Mouse (Mus musculus) right cerebral cortex, postnatal 10 days (tissue): ENCODE data around the gene Gpc6.

Source experiments
- DNase-seq, 2 experiments: peaks; one replicate each; pipeline ENCODE4 v3.0.0; 2021; ENCODE audit warnings: low spot score in 2 of 2

Gpc6 gene

DNA sequence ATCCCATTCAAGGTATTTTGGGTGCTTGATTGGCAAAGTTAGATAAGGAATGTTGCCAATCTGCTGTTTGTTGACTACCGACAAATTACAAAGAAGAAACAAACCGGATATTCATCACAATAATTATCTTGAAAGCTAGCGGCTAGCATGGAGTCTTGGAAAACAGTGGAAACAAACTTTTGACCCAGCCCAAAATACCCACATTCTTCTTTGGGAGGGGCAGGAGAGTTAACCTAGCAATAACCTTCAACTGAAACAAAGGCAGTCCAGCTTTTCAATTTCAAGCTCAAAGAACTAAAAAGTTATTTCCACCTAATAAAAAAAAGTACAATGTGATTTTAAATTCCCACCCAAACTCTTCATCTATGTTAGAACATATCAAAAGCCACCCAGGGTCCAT, 927.2 kb downstream of the Gpc6 start:
- no peak for DNase-seq

DNA sequence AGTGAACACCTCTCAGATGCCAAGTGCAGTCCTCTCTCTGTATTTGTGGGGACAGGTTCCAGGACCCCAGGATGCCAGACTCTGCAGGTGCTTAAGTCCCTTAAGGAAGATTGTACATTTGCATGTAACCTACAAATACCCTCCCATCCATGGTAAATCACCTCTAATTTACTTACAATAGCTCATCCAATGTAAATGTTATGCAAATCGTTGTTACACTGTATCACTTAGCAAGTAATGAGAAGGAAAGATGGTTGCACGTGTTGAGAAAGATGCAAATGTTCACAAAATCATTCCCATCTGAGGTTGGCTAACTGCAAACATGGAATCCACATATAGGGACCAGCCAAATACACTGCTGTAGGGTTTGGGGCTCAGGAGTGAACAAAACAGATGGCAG, 927.7 kb downstream of the Gpc6 start:
- no peak for DNase-seq

DNA sequence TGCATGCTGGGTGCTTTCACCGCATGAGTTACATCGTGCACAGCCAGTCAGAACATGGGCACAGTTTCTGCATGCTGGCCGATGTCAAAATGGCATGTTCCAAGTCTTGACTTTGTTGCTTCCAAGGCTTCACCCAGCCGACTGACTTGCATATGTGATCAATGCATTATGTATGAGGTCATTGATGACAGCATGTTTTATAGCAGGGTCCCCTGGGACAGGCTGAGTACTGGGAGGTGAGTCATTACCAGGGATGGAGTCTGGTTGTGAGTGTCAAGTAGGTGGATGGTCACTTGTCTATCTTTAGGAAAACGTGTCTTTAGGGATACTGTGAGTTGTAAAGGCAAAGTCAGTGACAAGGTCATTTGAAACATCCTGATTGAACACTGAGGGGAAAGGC, 929.4 kb downstream of the Gpc6 start:
- no peak for DNase-seq

DNA sequence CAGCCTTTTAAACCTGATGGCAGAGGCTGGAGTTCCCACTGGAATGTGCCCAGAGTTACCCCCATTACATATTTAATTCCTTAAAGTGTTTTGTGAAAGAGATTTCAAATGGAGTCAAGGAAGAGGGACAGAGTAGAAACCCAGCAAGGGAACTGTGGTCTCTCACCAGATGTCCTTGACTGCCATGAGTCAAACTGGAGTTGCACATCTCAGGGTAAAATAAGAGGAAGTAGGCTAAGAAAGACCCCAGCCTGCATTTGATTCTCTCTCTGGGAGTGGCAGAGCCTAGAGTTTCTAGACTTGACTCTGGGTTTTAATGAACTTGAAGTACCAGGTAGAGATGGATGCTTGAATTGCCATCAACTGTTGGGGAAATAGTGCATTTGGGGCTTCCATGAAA, 946.2 kb downstream of the Gpc6 start:
- DNase-seq = no peak

DNA sequence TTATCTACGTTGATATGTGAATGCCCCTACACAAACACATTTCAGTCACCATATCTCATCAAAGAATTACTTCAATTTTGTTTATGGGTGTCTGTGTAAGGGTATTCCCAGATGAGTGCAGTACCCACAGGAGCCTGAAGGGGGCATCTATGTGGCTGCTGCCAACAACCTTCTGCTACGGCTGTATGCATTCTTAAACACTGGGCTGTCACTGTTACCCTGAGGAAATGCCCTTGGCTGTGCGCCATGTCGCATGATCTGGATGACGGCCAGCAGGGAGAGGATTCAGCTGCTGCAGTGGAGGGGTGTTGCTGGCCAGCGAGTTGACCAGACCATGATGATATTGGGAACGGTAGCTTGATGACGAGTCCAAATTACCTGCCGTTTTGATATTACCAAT, 954.2 kb downstream of the Gpc6 start:
- DNase-seq = no peak

DNA sequence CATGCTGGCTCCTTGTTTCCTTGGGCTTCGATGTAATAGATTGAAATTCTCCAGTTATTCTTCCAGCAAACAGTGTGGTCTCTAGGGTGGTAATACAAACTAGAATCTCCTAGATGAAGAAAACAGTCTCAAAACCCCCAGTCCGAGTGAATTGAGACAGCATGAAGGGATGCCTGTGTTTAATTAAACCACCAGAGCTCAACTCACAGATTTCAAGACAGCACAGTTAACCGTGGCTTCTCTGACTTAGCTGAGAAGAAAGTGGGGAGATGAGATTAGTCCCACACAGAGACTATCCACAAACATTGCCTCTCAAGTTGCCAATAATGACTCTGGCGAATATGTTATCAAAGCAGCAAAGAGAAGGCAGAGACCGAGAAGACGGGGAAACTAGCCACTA, 956.0 kb downstream of the Gpc6 start:
- DNase-seq = no peak

DNA sequence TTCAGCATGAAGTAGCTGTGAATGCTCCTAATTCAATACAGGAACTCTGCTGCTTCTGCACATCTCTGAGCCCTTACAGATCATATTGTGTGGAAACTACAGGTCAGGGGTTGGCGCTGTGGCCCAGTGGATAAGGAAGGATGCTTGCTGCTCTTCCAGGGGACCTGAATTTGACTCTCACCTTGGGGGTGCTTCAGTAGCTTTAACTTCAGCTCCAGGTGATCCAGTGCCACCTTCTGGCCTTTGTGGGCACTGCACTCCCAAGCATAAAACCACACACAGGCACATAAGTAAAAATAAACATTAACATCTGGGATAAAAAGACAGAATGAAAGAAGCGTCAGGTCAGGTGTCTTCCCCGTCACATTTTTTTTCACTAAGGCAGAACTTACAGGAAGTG, 957.1 kb downstream of the Gpc6 start:
- peak; percentile 47 to 56 for DNase-seq

DNA sequence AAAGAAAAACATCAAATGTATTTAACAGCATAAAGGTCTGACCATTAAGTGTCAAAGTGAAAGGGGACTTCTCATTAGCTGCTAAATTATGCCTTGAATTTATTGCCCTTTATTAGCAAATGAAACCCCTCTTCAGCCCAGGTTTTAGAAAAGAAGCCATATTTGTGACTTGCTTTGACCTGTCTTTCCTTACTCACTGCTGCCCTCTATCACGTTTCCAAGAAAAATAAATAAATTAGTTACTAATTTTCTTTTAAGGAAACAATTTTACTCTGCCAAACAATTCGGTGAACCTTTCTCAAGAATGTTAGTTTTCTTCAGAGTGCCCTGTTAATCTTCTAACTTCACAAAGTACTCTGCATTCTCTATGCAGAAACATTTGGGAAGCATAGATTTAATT, 964.5 kb downstream of the Gpc6 start:
- no peak for DNase-seq

DNA sequence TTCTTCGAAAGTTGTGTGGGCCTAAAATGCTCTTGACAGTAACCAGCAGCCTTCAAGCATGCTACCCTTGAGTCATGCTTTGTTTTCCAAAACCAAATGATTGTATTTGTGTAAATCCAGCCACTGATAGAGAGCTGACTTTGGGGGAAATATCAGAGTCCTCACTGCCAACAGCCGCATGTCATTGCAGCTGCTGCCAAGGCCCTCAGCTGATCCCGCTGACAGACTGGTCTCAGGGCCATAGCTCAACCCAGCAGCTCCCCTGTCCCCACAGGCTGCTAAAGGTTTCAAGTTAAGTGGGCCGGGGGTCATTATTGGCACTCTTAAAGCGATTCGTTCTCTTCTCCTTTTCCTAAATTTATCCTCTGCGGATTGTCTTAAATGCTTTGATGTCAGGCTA, 966.3 kb downstream of the Gpc6 start:
- DNase-seq = no peak

DNA sequence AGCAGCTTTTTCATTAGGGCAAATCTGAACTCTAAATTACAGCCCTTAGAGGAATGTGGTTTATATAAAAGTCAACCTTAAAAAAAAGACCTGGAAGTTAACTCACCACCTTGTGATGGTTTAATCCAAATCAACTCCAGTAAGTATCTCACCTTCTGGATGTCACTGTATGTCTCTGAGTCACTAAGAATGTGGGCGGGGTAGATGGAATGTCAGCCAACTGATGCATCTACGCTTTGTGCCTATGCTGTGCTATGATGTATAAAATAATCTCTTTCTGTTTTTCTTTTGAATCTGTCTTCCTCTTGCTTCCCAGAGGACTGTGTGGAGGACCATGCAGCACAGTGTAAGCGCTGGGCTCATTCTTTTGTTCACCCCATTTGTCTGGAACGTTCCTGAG, 966.9 kb downstream of the Gpc6 start:
- DNase-seq = no peak

DNA sequence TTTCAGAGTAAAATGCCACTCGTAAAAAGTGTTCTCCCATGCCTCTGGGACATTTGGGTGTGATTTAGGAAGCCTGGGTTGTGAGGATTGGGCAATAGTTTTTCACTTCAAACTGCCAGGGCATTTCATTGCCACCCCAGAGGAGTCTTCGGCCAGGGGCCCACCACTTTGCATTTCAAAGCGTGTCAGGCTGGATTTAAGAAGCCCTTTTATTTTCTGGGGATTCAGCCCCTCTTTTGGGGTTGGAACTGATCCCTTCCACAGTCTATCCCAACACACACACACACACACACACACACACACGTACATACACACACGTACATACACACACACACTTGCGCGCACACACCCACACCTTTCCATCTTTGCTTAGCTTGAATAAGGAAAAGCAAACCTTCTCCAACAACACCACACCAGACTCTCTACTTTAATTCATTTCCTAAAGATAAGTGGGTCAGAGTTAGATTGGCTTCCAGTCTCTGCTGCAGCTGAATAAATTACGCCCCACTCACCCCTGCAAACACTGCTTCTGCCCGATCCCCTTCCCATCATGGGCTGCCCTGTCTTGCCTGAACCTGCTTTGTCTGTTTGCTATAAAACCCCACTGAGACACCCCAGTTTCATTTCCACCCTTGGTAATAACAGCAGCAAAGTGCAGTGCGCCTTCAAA, 969.9 kb downstream of the Gpc6 start:
- peak; percentile 50 to 51 for DNase-seq

DNA sequence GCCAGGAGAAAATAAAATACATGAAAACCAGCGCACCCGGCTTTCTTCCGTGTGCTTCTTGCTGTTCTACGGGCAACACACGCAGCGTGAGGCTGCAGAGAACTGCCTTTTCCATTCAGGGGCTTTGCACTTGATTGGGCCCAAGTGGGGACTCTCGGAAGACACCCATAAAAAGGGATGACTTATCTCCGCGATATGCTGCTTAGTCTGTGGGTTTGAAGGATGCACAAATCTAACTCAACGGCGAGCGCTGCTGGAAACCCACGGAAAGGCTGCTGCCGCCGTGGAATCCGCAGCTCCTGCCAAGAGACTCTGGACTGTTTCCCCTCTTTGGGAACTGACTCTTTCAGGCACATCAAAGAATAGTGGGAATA, 970.4 kb downstream of the Gpc6 start:
- DNase-seq = peak; percentile 75 to 77

DNA sequence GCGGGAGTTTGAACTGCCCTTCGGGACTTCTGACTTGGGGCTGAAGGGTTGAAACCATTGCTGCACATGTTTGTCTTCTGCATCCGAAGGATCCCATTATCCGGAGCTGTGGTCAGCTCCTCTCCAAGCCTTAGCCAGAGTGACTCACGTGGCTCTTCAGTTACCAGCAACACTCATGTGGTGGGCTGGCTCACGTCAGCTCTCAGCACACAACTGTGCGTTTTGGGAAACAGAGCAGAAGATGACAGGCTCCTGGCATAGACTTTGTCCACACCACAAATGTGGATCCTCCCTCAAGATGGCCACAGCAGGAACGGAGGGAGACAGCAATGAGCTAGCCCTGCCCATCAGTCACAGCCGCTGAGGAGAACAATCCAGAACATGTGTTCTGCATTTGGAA, 979.2 kb downstream of the Gpc6 start:
- no peak for DNase-seq

DNA sequence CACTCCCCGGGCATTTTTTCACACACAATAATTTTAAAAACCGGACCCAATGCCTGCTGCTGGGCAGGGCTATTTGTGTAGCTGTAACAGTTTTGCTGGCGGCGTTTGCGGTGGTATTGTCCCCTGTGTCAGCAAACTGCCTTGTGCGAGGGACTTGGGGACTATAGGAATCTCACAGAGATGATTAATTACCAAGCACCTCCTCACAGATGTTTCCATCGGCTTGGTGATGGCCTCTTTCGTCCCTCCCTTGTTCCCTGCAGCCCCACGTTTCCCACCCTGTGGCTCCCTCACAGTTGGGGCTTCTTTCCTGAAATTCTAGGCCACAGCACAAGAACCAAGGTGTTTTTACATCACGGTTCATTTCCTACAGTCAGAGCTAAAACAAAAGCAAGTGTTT, 980.6 kb downstream of the Gpc6 start:
- no peak for DNase-seq

DNA sequence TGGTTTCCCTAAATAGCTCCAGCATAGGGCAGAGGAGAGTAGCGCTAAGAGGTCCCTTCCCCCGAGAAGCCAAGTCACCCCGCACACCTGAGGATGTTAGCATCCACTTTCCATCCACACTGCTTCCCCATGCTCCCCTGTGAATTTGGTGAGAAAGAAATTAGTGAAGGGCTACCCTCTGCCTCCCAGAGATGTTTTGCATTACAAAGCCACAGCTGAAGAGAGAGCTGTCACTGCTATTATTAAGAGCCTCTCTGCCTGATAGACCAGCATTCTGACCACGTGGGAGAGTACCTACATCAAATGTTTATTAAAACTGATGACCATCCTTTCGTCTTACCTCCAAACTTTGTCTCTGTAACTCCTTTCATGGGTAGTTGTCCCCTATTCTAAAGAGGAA, 981.2 kb downstream of the Gpc6 start:
- no peak for DNase-seq

DNA sequence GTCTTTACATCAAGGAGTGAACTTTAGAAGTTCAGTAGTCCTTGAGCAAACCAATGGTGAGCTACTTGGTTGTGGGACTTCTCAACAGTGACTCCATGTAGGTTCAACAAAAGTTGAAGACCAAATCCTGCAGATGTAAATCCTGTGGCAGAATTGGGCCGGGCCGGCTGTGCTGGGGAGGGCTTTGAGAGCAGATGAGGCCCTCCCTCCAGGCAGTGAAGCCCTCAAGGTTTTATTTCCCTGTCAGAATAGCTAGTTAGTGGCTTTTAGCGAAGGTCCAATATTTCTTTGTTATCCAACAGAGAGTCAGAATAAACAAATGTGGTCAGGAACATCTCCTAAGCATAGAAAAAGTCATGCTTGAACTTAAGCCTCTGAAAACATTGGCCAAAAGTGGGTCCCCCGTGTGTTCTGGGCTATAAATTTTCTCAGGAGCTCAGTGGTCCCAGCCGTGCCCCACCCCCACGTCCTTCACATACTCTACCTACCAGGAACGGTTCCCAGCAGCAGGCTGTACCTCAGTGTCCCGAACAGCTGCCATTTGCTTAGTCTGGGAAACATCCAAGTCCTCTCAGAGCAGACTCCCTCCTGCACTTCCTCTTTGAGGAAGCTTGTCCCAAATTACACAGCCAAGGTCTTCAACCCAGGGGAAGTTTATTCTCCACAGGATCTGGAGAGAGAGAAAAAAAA, 983.3 kb downstream of the Gpc6 start:
- DNase-seq = no peak

DNA sequence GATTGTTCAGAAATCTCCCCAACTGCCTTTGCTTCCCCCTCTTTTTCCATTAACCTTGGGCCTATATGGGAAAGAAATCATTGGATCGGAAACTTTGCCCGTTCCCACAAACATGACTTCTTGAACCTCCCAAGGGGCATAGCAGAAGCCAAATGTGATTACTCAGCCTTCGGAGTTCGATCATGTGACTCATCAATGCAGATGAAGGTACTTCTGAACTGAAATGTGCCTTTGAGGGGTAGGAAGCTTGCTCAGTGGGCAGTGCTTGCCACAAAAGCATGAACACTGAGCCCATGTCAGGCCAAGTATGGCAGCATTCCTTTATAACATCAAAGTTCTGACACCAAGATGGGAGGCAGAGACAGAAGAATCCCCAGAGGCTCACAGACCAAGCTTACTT, 983.9 kb downstream of the Gpc6 start:
- no peak for DNase-seq

DNA sequence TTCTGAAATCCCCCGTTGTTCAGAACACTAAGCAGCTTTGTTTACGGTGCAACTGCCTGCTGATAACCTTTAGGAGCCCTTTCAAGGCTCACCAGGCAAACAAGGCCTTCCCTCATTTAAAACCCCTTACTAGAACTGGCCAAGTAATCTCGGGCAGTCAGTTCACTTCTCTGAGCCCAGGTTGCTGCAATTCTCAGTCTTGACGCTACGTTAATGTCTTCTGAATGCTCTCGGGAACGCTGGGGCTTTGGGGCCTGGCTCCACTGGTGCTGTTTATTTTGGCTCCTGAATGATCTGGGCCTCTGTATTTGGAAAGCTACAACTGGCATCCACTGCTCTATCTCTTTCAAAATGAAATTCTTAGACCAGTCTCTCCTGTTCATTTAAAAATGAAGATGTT, 985.2 kb downstream of the Gpc6 start:
- DNase-seq = no peak

DNA sequence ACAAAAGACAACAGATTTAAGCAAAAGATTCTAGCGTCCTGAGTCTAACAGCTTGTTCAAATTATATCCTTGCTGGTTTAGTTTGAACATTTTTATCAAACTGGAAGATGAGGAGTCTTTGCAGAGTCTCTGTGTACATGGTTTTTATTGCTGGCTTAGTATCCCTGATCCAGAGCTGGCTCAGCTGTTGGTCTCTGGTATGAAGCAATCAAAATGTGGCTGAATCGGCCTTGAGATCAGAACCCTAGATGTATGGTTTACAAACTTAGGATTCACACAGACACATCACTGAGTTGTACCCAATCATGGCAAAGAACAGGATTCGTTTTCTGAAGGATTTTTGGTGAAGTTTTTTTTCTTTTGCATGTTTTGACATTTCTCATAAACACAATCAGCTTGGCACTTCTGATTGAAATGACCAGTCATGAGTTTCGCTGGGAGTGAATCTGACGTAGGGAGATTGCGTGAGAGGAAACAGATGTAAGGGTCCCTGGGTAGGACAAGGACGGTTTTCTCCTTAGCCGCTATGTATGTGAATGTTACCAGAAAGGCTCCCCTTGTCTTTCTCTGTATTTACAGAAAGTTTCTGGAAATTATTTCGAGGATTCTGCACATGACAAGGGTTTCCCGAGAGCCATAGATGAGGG, 987.6 kb downstream of the Gpc6 start:
- DNase-seq = no peak

DNA sequence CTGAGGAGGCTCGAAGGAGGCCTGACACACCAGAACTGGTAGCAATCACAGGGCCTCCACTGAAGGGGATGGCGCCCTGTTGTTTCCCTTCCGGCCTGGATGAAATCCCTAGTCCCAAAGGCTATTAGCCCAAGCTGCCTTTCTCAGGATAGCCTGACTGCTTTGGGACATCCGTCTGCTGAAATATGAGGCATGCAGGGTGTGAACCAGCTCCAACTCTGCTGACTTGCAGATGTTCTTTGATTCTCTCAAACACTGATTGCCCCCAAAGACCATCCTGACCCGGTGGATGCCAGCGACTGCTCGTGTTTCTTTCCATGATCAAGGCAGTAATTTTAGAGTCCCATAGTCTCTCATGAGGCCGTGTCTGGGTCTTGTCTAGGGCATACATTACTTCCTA, 991.5 kb downstream of the Gpc6 start:
- peak in 1 of 2 experiments; percentile 16 for DNase-seq

DNA sequence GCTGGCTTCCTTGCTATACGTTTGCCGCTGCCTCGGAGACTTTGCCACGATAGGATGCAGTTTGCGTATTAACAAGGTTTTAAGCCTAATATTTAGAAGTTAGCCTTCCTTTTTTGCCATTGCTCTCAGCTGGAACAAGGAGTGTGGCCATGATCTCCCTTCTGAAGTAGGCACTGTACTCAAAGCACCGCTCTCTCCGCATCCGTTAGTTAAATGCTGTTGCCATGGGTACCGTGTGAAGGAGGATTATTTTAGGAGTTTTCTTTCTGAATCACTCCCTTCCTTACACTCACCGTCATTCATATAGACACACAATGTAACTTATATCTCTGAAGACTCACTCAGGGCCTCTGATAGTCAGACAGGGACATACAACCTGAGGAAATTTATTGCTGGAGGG, 993.6 kb downstream of the Gpc6 start:
- DNase-seq = peak; percentile 67 to 75

DNA sequence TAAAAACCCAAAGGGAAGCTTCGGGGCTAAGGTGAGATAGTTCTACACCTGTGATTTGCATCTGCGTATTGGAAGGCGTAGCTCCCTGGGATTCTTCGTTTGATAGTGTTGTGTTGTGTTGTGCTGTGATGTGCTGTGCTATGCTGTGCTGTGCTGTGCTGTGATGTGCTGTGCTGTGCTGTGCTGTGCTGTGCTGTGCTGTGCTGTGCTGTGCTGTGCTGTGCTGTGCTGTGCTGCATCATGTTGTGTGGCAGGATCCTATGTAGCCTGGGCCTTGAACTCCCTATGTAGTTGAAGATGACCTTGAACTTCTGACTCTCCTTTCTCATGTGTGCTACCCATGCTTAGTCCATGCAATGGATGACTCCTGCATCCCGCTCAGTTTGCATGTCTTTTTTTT, 994.5 kb downstream of the Gpc6 start:
- no peak for DNase-seq

DNA sequence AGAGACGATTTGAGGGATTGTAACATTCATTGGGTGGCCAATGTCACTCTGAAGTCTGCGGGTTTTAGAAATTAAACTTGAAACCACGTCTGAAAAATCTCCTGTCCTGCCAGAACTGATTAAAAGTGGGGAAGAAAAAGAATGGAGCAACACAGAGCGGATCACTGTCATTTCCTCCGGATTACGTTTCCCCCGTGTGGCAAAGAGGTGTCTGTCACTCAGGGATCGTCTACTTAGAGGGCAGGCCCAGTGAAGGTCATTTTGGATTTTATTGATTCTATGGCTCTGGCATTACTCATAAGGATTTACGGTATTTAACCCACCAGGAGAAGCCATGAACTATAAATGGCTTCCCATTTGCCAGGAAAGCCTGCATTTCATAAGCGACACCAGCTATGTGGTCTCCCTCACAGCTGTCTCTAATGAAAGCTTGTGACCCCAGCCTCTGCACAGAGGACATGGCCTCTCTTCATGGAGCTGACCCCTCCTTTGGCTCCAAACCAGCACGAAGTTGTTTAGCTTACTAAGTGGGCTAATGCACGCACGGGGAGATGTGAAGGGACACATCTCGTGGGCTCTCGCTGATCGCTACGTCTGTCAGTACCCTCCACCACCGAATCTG, 996.4 kb downstream of the Gpc6 start:
- no peak for DNase-seq
